Mouse (Mus musculus) G1E (cell line): ENCODE results near the gene Mcm8. TPM values are rescaled to one million over a fixed set of nuclear protein-coding genes. Genes with fewer than 3 reads are reported as not detected.

Source experiments
- ATAC-seq: 2 replicates; pipeline ENCODE4 v1.8.0; 2016; ENCODE audit warnings: mild to moderate bottlenecking; ENCODE audit not compliant: insufficient number of reproducible peaks, poor library complexity, low FRiP score, severe bottlenecking; ENCODE audit errors: extremely low read depth
- DNase-seq: peaks from one replicate; pipeline ENCODE4 v3.0.0; 2012; ENCODE audit warnings: low spot score
- H3K27me3 ChIP-seq: 2 replicates; pipeline ENCODE4 v1.6.1; 2012; ENCODE audit warnings: mild to moderate bottlenecking, low read length, inconsistent platforms; ENCODE audit not compliant: insufficient read depth
- H3K36me3 ChIP-seq: replicated peaks from 2 replicates; pipeline ENCODE3; 2012; ENCODE audit warnings: mild to moderate bottlenecking, inconsistent platforms
- H3K4me1 ChIP-seq: 2 replicates; pipeline ENCODE4 v1.6.1; 2012; ENCODE audit warnings: low read depth, low read length, inconsistent platforms, mixed read lengths; ENCODE audit not compliant: insufficient read depth
- H3K4me3 ChIP-seq: 2 replicates; pipeline ENCODE4 v1.5.1; 2012; ENCODE audit warnings: low read depth, mild to moderate bottlenecking, inconsistent platforms, low read length, moderate library complexity, mixed read lengths
- H3K9me3 ChIP-seq: replicated peaks from 2 replicates; pipeline ENCODE4 v1.6.1; 2012; ENCODE audit warnings: inconsistent platforms
- CTCF ChIP-seq: IDR thresholded peaks from 2 replicates; pipeline ENCODE4 v1.5.1; 2012; ENCODE audit warnings: low read depth, low read length, inconsistent platforms, mixed read lengths
- GATA1 ChIP-seq: IDR thresholded peaks from 2 replicates; pipeline ENCODE4 v1.6.1; 2012; ENCODE audit warnings: borderline replicate concordance, low read length, inconsistent platforms, mixed read lengths
- GATA2 ChIP-seq: IDR thresholded peaks from 2 replicates; pipeline ENCODE4 v1.6.1; 2012; ENCODE audit warnings: low read depth, low read length, inconsistent platforms, borderline replicate concordance
- POLR2AphosphoS5 ChIP-seq: IDR thresholded peaks from 2 replicates; pipeline ENCODE4 v1.6.1; 2012; ENCODE audit warnings: low read depth, low read length, inconsistent platforms; ENCODE audit not compliant: insufficient replicate concordance
- TAL1 ChIP-seq: conservative IDR thresholded peaks from 2 replicates; pipeline ENCODE4 v1.6.1; 2012; ENCODE audit warnings: low read depth, low read length, inconsistent platforms, mixed read lengths
- polyA plus RNA-seq: library from polyadenylated mRNA; stranded (reverse); fragments of >175 nt; gene quantifications from 2 replicates; pipeline ENCODE4 v1.2.3, GENCODE M21; 2012
- total RNA-seq, 2 experiments: library from RNA; stranded (forward) in 1 of 2; stranded (reverse) in 1 of 2; fragments of 200-1000 nt in 1 of 2; fragments of >200 nt in 1 of 2; fragmentation: Nextera tagmentation in 1 of 2; gene quantifications; 2 replicates each; pipeline ENCODE4 v1.2.3; 2014 to 2017

The Mcm8 gene
- total RNA-seq (2014; fragmentation: Nextera tagmentation) (35.7 and 36.5 TPM in 2 replicates), total RNA-seq (2017) (14.3 and 16.4 TPM in 2 replicates), polyA plus RNA-seq (2.6 and 3.2 TPM in 2 replicates)

DNA sequence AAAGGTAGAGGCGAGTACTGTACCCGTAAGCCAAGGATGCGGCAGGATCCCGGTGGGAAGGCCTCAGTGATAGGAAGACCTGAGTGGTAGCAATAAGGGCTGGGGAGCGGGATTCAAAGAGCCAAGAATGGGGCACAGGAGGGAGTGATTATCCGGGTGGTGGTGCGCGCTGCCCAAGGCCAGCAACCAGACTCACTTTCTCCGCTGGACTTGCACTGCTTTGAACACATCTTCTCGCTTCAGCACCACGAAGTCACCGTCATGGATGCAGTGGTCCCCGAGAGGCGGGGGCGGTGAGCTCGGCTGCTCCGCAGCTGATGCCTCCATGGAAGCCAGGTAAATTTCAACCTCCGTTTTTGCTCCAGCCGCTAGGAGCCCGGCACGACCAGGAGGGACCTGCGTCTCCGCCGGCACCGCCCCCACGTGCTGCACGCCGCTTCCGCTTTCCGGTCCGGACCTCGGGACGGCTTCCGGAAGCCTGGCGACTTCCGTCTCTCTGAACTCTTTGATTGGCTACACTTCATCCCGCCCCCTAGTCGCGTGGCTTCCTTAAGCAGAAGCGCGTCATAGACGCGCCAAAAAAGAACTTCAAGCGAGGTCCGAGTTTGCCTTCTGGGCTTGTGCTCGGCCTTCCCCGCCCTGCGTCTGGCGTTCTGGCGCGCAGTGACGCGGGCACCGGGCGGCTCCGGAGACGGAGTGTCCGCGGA, at the start of gene Mcm8, which contains the start of gene Trmt6:
Gene Mcm8 (plus strand): TSS at position 534 of the 707 bp plus-strand sequence.
Gene Trmt6 (minus strand): TSS at position 448 of the 707 bp plus-strand sequence.
- Histone ChIP-seq H3K9me3 (no peaks in the 10 kb centered on the region), H3K4me3 (peak within 1 kb of the TSS; percentile 91), H3K27me3 (no peaks in the 10 kb centered on the region), H3K36me3 (peaks cover 55% of the 10 kb centered on the region), H3K4me1 (peaks cover 23% of the 10 kb centered on the region)
- ATAC-seq, result peak; percentile 96
- peak; percentile 96 for DNase-seq
- no peak for TF ChIP-seq GATA2
- no peak for TF ChIP-seq TAL1
- TF ChIP-seq GATA1, result no peak
- no peak for TF ChIP-seq POLR2AphosphoS5
- no peak for TF ChIP-seq CTCF

DNA sequence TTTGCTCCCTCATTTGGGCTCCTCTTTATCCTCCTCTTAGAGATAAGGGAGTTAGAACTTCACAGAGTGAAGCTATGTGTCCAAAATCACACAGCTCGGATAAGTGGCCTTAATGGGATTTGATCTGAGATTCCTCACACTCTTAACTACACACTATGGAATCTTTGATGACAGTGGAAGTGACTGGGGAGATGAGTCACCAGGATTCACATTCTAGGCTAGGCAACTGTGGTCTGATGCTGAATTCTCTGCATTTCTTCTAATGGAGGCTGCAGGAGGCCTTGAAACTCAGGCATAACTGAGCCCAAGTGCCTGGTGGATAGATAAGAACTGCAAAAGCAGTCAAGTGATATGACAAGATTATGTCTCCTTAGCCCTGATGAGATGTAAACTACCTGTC, 45.1 kb upstream of the Mcm8 start:
- H3K9me3 ChIP-seq, result no peaks in the 10 kb centered on the region
- no peak overlapping the region for H3K4me3 ChIP-seq
- H3K4me1 ChIP-seq, result no peaks in the 10 kb centered on the region
- TF ChIP-seq GATA1 (no peak), TAL1 (no peak), POLR2AphosphoS5 (no peak), GATA2 (no peak), CTCF (no peak)
- no peaks in the 10 kb centered on the region; the same call in 1 of the 2 replicates for H3K27me3 ChIP-seq
- no peak for ATAC-seq
- H3K36me3 ChIP-seq, result no peaks in the 10 kb centered on the region
- no peak for DNase-seq

DNA sequence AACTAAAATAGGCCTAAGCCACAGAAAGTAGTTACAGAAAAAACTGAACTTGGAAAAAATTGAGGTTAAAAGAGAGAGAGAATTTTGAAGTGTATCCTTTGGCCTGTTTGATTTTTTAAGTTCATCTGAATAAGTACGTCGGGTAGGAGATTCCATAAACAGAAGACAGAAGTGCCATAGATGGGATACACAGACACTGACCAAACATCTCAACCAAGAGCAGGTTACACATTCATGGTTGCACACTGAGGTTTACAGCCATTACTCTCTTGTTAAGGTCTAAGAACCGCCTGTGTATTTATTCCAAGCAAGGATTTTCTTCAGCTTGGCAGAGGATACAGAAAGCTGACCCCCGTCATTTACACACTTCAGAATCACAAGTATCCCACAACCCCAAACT, 35.0 kb upstream of the Mcm8 start, which contains the start of gene Chgb:
Gene Chgb (plus strand): TSS at position 301 of the 400 bp plus-strand sequence.
- ATAC-seq (no peak), DNase-seq (no peak)
- H3K27me3 ChIP-seq, result peaks cover 8% of the 10 kb centered on the region; the same call in 1 of the 2 replicates
- peaks cover 4% of the 10 kb centered on the region; the same call in 1 of the 2 replicates for H3K4me1 ChIP-seq
- no peaks in the 10 kb centered on the region for H3K36me3 ChIP-seq
- no peaks in the 10 kb centered on the region for H3K9me3 ChIP-seq
- H3K4me3 ChIP-seq, result peak within 1 kb of the TSS; percentile 35; the same call in 1 of the 2 replicates
- no peak for TF ChIP-seq TAL1
- TF ChIP-seq GATA2, result no peak
- no peak for TF ChIP-seq GATA1
- no peak for TF ChIP-seq POLR2AphosphoS5
- TF ChIP-seq CTCF, result no peak

DNA sequence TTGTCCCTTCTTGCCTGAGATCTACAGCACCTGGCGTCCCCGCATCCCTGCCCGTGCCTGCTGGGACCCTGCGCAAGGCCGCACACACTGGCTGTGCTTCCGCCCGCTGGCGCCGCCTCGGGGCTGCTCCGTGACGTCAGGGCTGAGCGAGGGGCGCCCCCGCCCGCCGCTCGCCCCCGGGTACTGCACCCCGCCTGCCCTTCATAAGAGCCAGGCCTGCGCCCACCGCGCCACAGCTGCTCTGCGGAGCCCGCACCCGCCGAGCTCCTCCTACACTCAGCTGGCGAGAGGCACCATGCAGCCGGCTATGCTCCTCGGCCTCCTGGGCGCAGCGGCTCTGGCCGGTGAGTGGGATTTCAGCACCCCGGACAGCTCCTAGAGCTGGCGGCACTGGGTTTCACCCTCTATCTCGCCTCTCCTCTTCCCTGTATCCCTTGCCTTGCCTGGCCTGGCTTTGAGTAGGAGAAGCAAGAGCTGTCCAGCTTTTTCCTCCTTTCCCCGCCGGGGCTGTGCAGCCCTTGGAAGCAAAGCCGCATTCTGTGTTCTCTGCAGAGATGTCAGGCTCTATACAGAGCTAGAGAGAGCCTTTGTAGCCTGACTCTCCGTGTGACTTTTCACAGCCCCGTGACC, 34.4 kb upstream of the Mcm8 start:
- Histone ChIP-seq H3K4me1 (peaks cover 4% of the 10 kb centered on the region; the same call in 1 of the 2 replicates), H3K9me3 (no peaks in the 10 kb centered on the region), H3K36me3 (no peaks in the 10 kb centered on the region), H3K4me3 (peak overlapping the region; percentile 35; the same call in 1 of the 2 replicates), H3K27me3 (peaks cover 8% of the 10 kb centered on the region; the same call in 1 of the 2 replicates)
- ATAC-seq, result peak; percentile 71
- TF ChIP-seq POLR2AphosphoS5 (no peak), GATA1 (no peak), GATA2 (no peak), CTCF (no peak), TAL1 (no peak)
- DNase-seq, result peak; percentile 51

DNA sequence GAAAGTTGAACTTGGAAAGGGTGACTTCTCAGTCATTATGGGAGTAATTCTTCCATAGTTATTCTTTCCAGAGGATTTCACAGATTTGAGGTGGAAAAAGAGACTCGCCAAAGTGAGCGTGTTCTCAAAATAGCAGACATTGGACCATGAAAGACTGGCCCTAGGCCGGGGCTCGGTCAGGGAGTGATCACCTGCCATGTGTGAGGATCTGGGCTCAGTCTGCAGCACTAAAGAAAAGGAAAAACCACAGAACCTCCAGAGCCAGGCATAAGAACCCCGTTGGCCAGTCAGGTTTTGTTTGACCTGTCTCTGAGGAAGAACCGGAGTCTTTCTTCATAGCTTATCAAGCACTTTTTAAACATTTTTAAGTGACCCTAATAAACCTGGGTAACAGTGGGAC, 31.9 kb upstream of the Mcm8 start:
- no peaks in the 10 kb centered on the region for H3K9me3 ChIP-seq
- no peak for ATAC-seq
- H3K36me3 ChIP-seq, result no peaks in the 10 kb centered on the region
- H3K27me3 ChIP-seq, result peaks cover 8% of the 10 kb centered on the region; the same call in 1 of the 2 replicates
- peaks cover 4% of the 10 kb centered on the region; the same call in 1 of the 2 replicates for H3K4me1 ChIP-seq
- no peak overlapping the region for H3K4me3 ChIP-seq
- no peak for TF ChIP-seq TAL1
- no peak for TF ChIP-seq GATA2
- DNase-seq, result no peak

DNA sequence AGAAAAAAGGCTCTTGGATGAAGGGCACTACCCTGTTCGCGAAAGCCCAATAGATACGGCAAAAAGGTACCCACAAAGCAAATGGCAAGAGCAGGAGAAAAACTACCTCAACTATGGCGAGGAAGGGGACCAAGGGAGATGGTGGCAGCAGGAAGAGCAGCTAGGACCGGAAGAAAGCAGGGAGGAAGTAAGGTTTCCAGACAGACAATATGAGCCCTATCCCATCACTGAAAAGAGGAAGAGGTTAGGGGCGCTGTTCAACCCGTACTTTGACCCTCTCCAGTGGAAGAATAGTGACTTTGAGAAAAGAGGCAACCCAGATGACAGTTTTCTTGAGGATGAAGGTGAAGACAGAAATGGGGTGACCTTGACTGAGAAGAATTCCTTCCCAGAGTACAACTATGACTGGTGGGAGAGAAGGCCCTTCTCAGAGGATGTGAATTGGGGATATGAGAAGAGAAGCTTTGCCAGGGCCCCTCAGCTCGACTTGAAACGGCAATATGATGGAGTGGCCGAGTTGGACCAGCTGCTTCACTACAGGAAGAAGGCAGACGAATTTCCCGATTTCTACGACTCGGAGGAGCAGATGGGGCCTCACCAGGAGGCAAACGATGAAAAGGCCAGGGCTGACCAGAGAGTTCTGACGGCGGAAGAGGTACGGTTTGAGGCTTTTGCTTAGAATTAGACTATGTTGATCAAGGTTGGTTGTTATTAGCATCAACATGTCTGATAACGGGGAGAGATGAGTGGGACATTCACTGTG, 22.3 kb upstream of the Mcm8 start:
- no peak for DNase-seq
- no peaks in the 10 kb centered on the region for H3K4me1 ChIP-seq

More for the DNA sequence above, 22.3 kb upstream of the Mcm8 start:
- Histone ChIP-seq H3K4me3 (no peak overlapping the region), H3K27me3 (peaks cover 13% of the 10 kb centered on the region), H3K9me3 (no peaks in the 10 kb centered on the region), H3K36me3 (no peaks in the 10 kb centered on the region)
- TF ChIP-seq GATA1, result no peak
- no peak for TF ChIP-seq POLR2AphosphoS5
- TF ChIP-seq CTCF, result no peak
- no peak for TF ChIP-seq TAL1
- no peak for TF ChIP-seq GATA2
- no peak for ATAC-seq
